Mouse (Mus musculus): ENCODE measurements around the gene Lpar2.
A peak's percentile ranks its signal among the peaks of the same experiment; 100 is the strongest.

Gene Lpar2

GRCm38 (mm10) chr8:69867696-69868326, 45.6 kb downstream of the Lpar2 start:
- no peak for DNase-seq (ENCODE audit: low read depth, low spot score)

- DNase-seq (ENCODE audit: low read depth, low spot score) = no peak
These were observed 48.0 kb downstream of the Lpar2 start for GRCm38 (mm10) chr8:69870003-69870765.

DNA sequence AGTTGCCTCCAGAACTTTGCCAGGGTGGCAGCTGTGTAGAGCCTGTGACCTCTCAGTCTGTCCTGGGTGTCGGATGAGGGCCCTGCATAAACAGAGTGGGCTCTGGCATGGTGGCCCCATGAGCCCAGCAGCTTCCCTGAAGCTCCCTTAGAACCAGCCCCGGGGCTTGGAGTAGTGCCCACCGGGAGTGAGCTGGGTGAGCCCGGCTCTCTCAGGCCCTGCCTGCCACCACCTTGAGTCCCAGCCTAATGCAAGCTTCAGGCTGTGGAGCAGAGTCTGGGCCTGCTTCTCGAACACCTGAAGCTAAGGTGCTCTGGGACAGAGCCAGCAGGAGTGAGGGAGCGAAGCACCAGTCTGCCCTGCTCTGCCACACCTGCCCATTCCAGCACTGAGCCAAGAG, 48.7 kb downstream of the Lpar2 start:
- no peak for DNase-seq (ENCODE audit: low read depth, low spot score)

- DNase-seq (ENCODE audit: low read depth, low spot score) = peak; percentile 35
These were observed 51.9 kb downstream of the Lpar2 start for GRCm38 (mm10) chr8:69874155-69874554.

DNA sequence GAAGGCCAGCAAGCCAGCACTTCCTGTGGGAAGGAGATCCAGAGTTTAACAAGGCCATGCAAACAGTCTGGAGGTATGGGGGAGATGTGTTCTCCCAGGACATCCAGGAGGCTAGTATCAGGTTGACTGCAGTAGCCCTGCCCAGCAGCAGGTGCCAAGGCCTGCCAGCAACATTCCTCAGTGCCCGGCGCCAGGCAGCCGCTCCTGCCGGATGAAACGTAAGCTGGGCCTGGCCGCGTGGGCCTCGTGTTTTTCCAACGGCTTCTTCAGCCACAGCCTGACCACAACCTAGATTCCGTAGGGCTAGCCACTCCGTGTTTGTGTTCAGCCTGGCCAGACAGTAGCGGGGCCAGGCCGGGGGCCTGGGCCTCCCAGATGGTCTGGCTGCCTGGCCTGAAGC, 52.4 kb downstream of the Lpar2 start:
- DNase-seq (ENCODE audit: low read depth, low spot score) = no peak

DNA sequence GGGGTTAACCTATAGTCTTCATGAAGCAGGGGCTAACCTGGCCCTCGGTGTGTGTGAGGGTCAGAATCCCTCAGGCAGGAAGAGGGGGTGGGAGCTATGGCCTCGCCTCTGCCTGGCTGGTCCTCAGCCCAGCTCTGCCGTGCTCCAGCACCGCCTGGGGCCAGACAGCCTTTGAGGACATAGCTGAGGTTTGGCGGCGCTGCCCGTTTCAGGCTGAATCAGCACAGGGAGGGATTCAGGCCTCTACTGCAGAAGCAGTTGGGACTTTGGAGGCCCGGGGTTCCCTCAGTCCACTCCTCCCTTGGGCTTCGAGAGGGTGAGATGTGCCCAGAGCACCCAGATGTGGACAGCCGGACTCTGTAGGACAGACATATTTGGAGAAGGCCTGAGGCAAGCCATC, 53.9 kb downstream of the Lpar2 start:
- no peak for DNase-seq (ENCODE audit: low read depth, low spot score)

DNA sequence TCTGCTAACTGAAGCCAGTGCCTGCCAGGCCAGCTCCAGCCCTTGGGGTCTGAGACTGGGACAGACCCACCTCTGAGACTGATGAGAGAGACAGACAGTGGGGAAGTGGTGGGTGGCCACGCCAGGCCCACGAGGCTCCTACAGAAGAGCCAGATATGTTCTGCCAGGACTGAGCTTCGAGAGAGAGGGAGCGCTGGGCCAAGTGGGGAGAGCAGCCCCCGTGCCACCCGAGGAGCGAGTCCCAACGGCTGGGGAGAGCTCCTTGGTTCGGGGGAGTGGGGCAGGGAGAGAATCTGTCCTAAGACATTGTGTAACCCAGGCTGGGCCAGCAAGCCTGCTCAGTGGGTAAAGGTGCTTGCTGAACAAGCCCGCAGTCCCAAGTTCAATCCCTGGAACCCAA, 54.7 kb downstream of the Lpar2 start:
- no peak for DNase-seq (ENCODE audit: low read depth, low spot score)

DNA sequence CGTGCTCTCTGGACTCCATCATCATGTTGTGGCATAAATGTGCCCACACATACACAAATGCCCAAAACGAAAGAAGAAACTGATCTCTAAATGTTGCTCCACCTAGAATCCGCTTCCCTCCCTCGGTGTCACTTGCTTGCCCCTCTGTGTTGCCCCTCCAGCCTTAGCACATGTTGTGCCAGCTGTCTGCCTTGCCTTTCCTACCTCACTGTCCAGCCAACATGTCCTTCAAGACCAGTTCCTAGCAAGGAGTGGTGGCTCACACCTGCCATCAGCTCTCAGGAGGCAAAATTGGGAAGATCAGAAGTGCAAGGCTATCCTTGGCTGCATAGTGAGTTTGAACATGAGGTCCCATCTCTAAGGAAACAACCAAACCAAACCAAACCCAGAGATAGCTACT, 55.2 kb downstream of the Lpar2 start:
- DNase-seq (ENCODE audit: low read depth, low spot score) = no peak

DNA sequence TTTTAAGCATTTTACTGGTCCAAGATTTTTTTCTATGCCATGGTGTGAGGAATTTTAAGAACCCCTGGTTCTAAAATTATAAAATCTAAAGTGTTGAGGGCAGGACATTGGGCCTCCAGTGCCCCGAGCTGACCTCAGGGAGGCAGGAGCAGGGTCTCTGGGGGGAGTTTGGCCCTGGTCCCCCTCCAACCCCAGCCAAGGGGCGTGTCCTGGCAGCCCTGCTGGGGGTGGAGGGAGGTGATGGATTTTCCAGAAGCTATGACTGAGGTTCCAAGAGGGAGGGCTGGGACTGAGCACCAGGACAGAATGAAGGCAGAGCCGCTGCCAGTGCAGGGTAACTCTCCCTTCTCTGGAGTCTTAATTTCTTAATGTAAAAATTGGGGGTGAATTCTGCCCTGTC, 55.8 kb downstream of the Lpar2 start:
- no peak for DNase-seq (ENCODE audit: low read depth, low spot score)

DNA sequence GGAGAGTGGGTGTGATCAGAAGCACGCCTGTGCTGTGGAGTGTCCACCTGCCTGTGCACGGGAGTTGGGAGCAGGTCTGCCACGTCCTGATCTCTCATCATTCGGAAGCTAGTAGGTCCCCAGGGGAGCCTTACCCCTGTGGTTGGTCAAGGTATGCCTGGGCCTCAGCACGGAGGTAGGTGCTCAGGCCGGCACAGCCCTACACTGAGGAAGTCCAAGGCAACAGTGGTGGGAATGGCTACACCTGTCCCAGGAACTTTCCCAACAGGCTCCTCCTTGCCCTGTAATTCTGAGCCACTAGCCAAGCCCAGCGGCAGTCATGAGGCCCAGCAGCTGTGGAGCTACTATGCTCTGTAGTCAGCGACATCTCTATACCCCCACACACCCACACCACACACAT, 57.4 kb downstream of the Lpar2 start:
- no peak for DNase-seq (ENCODE audit: low read depth, low spot score)

Measured in telencephalon, adult 2 months (tissue).